Mouse (Mus musculus) lung, postnatal 14 days (tissue): ENCODE measurements at regions not wholly inside any gene's neighbourhood (a gene's known extent, or its start where the extent isn't known, plus 50 kb on each side); places are given as distances from the start of the nearest gene placed in this dataset.

Source experiments
- DNase-seq: peaks from one replicate; pipeline ENCODE4 v3.0.0; 2021

GRCm38 (mm10) chr15:36345413-36345812 lies 662.2 kb downstream of the Zfp706 start:
- DNase-seq, result peak; percentile 57

- no peak for DNase-seq
These were observed 667.5 kb downstream of the Zfp706 start for GRCm38 (mm10) chr15:36339971-36340550.

- DNase-seq, result no peak
These were observed 668.8 kb downstream of the Zfp706 start for GRCm38 (mm10) chr15:36338766-36339165.

GRCm38 (mm10) chr15:36336857-36337256 lies 670.7 kb downstream of the Zfp706 start:
- no peak for DNase-seq

- DNase-seq, result no peak
These were observed 672.5 kb downstream of the Zfp706 start for GRCm38 (mm10) chr15:36335116-36335515.

- no peak for DNase-seq
These were observed 673.0 kb downstream of the Zfp706 start for GRCm38 (mm10) chr15:36334436-36335113.

GRCm38 (mm10) chr15:36333857-36334256 lies 673.7 kb downstream of the Zfp706 start:
- no peak for DNase-seq

GRCm38 (mm10) chr15:36333265-36333664 lies 674.3 kb downstream of the Zfp706 start:
- DNase-seq, result no peak
